Mouse (Mus musculus): ENCODE measurements around the gene Gm20388. TPM values are rescaled to one million over a fixed set of nuclear protein-coding genes. Genes with fewer than 3 reads are reported as not detected.

Gene Gm20388
- polyA plus RNA-seq, 1 experiment from 2014 or later = 7.4 TPM

DNA sequence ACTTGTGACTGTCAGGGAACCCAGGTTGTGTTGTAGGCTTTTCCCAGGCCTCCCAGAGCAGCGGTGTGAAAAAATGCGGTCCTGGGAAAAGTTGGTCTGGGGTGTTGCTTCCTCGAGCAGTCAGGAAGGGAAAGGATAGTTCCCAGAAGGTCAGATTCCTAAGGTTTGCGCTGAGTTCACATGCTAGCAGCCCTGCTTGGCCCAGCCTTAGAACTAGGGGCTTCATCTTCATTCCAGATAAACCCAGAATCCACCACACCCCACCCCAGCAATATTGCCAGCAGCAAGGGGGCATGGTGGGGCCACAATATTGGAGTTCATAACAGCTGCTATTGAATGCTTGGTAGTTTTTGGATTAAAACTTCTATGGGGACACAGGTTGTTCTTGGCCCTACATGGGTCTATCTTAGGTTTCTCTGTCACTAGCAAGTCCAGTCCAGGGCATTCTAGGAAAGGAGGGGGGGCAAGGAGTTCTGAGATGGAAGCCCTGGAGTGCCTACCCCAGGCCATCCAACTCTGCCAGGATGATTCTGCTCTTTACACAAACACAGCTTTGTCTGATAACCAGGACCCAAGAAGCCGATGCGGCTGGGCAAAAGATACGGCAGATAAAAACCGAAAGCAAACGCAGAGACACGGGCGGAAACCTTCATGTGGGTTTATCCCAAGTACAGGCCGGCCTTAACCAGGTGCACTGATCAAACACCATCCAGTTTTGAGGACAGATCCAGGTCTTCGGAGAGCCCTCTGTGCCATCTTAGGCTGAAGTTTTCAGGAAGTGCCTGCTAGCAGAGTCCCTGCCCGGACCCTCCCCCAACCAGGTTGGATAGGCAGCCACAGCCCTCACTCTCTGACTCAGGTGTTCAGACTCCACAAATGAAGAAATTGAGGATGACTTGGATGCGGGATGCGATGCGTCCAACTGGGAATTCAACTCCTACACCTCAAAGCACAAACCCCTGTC lies 1210.1 kb downstream of the Gm20388 start:
- 16% methylated on average over 17 of the region's 17 CpGs for WGBS
- peaks cover 68% of the 10 kb centered on the region for H3K27me3 ChIP-seq
- peaks cover 19% of the 10 kb centered on the region for H3K36me3 ChIP-seq
- ATAC-seq (replicated peaks; ENCODE audit: low FRiP score) = no peak
- peak overlapping the region; percentile 98 for H3K27ac ChIP-seq
- peak overlapping the region; percentile 93 for H3K9ac ChIP-seq
- peaks cover 72% of the 10 kb centered on the region for H3K4me1 ChIP-seq
- H3K9me3 ChIP-seq (replicated peaks) = no peaks in the 10 kb centered on the region
- H3K4me2 ChIP-seq = peak overlapping the region; percentile 82
- H3K4me3 ChIP-seq (replicated peaks) = peak overlapping the region; percentile 88

- Histone ChIP-seq H3K27me3 (peaks cover 70% of the 10 kb centered on the region), H3K27ac (peak overlapping the region; percentile 98), H3K4me3 (replicated peaks) (peak overlapping the region; percentile 88), H3K9ac (peak overlapping the region; percentile 93), H3K4me1 (peaks cover 74% of the 10 kb centered on the region), H3K9me3 (replicated peaks) (no peaks in the 10 kb centered on the region), H3K4me2 (peak overlapping the region; percentile 82), H3K36me3 (peaks cover 19% of the 10 kb centered on the region)
- no peak for ATAC-seq (replicated peaks; ENCODE audit: low FRiP score)
- 31% methylated on average over 8 of the region's 8 CpGs for WGBS
These were observed 1211.1 kb downstream of the Gm20388 start for GRCm38 (mm10) chr8:121121704-121122103.

DNA sequence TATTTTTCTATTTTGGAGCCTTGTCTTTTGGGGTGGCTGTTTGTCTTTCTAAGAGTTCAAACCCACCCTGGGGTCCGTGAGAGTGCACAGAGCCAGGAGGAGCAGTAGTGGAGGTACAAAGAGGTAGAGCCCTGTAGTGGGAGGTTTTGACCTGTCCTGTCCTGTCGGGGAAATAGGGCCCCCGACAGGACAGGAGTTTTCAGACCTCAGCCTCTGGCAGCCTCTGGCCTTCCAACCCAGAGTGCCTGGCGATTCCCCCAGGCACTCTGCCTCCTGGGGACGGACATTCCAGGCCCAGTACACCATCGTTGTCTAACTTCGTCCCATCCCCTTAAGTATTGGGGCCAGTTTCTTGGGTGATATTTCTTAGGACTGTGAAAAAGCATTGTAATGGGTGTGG lies 1211.7 kb downstream of the Gm20388 start:
- peak overlapping the region; percentile 82 for H3K4me2 ChIP-seq
- H3K4me3 ChIP-seq (replicated peaks) = peak overlapping the region; percentile 88
- H3K27ac ChIP-seq = peak overlapping the region; percentile 98
- 34% methylated on average over 7 of the region's 7 CpGs for WGBS
- H3K9me3 ChIP-seq (replicated peaks) = no peaks in the 10 kb centered on the region
- 0 out of 2 replicates have a peak overlapping the region, but pooled peaks have one; percentile 93 for H3K9ac ChIP-seq
- no peak for ATAC-seq (replicated peaks; ENCODE audit: low FRiP score)
- peaks cover 74% of the 10 kb centered on the region for H3K4me1 ChIP-seq
- peaks cover 70% of the 10 kb centered on the region for H3K27me3 ChIP-seq
- peaks cover 19% of the 10 kb centered on the region for H3K36me3 ChIP-seq

DNA sequence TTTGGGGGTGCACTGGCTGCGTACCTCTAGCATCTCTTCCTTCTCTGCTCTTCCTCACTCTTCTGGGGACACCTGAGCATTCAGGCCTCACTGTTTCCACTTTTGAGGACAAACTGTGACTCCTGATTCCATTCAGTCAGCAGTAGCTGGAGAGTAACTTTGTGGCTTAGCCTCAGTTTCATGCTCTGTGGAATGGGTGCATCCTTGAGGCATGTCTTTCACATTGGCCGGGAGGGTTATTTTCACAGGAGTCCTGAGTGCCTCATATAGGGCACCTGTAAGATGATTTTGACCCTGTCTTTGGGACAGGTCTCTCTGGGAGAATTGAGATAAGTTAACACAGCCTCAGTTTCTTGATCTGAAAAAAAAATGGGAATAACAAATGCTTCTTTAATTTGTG lies 1212.5 kb downstream of the Gm20388 start:
- ATAC-seq (replicated peaks; ENCODE audit: low FRiP score) = no peak
- peak overlapping the region; percentile 98; the same call in 1 of the 2 replicates for H3K27ac ChIP-seq
- peaks cover 19% of the 10 kb centered on the region for H3K36me3 ChIP-seq
- H3K9ac ChIP-seq = 0 out of 2 replicates have a peak overlapping the region, but pooled peaks have one; percentile 93
- peak overlapping the region; percentile 82 for H3K4me2 ChIP-seq
- peaks cover 72% of the 10 kb centered on the region for H3K27me3 ChIP-seq
- no peaks in the 10 kb centered on the region for H3K9me3 ChIP-seq (replicated peaks)
- H3K4me1 ChIP-seq = peaks cover 76% of the 10 kb centered on the region
- H3K4me3 ChIP-seq (replicated peaks) = no peak overlapping the region
- WGBS = 72% methylated on average over 2 of the region's 2 CpGs

GRCm38 (mm10) chr8:121124547-121125239 lies 1214.1 kb downstream of the Gm20388 start:
- peak overlapping the region; percentile 64 for H3K4me2 ChIP-seq
- H3K27ac ChIP-seq = peak overlapping the region; percentile 90
- peaks cover 89% of the 10 kb centered on the region for H3K4me1 ChIP-seq
- H3K4me3 ChIP-seq (replicated peaks) = peak overlapping the region; percentile 43
- H3K9ac ChIP-seq = 0 out of 2 replicates have a peak overlapping the region, but pooled peaks have one; percentile 21
- peaks cover 19% of the 10 kb centered on the region for H3K36me3 ChIP-seq
- H3K9me3 ChIP-seq (replicated peaks) = no peaks in the 10 kb centered on the region
- peaks cover 85% of the 10 kb centered on the region for H3K27me3 ChIP-seq
- peak; percentile 66 for ATAC-seq (replicated peaks; ENCODE audit: low FRiP score)
- 2% methylated on average over 17 of the region's 17 CpGs for WGBS

DNA sequence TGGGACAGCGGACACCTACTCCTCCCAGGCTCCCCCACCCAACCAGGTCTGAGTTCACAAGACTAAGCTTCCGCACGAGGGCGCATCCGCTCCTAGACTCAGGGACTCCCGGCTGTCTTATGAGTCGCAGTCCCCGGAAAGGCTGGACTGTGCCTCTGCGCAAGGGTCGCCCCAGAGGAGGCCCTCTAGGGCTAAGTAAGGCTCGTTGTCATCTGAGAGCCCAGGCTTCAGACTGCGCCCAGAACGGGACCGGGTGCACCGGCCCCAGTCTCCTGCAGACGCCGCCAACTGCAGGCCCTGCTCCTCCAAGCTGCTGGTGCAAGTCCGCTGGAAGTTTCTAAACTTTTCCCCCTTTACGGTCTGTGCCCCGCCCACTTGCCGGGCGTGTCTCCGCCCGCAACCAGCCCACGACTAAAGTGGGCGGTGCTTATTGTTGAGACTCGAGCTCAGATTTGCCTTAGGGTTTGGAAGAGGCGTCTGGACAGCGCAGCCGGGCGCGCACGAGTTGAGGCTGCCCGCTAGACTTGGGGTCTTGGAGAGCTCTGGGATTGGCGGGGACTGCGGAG lies 1214.8 kb downstream of the Gm20388 start:
- Histone ChIP-seq H3K9me3 (replicated peaks) (no peaks in the 10 kb centered on the region), H3K4me1 (peaks cover 91% of the 10 kb centered on the region), H3K27ac (peak overlapping the region; percentile 90), H3K4me2 (peak overlapping the region; percentile 64), H3K4me3 (replicated peaks) (peak overlapping the region; percentile 43), H3K27me3 (peaks cover 88% of the 10 kb centered on the region), H3K36me3 (peaks cover 19% of the 10 kb centered on the region), H3K9ac (peak overlapping the region; percentile 31)
- ATAC-seq (replicated peaks; ENCODE audit: low FRiP score) = peak; percentile 85
- WGBS = under 1% methylated on average over 35 of the region's 36 CpGs

DNA sequence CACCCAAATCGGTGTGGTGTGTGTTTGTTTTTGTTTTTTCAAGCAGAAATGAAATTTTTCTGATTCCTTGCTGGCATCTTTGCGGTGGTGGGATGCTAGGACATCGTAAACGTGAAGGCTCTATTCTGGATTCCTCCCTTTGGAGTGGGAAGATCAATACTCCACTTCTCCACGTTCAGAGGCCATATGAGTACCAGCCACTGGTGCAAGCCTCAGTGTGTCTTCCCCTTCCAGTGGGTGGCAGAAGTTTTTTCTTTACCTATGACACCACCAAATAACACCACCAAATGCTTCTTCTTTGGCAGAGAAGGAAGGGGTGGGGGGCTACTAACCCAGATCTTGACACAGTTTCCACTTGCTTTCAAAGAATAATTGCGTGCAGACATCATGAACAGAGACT lies 1215.5 kb downstream of the Gm20388 start:
- no peaks in the 10 kb centered on the region for H3K9me3 ChIP-seq (replicated peaks)
- H3K27me3 ChIP-seq = peaks cover 85% of the 10 kb centered on the region
- H3K4me1 ChIP-seq = peaks cover 89% of the 10 kb centered on the region
- ATAC-seq (replicated peaks; ENCODE audit: low FRiP score) = no peak
- peak overlapping the region; percentile 31; the same call in 1 of the 2 replicates for H3K9ac ChIP-seq
- peaks cover 19% of the 10 kb centered on the region for H3K36me3 ChIP-seq
- peak overlapping the region; percentile 90 for H3K27ac ChIP-seq
- peak overlapping the region; percentile 43 for H3K4me3 ChIP-seq (replicated peaks)
- peak overlapping the region; percentile 64 for H3K4me2 ChIP-seq
- WGBS = 18% methylated on average over 6 of the region's 6 CpGs

DNA sequence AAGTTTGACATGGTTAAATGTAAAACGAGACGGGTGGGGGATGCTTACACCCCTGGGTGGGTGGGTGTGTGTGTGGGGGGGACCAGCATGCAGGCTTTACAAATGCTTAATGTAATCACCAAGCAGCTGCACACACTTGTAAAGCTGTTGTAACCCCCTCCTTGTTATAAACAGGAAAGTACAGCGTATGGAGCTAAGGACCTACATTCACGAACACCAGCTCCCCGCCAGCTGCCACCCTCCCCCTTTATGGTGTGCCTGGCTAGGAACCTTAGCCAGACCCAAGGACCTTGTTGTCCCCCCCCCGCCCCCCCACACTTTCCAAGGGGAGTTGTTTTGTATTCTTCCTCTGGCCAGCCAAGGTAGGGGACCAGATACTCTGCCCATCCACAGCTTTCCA lies 1216.1 kb downstream of the Gm20388 start:
- H3K9me3 ChIP-seq (replicated peaks) = no peaks in the 10 kb centered on the region
- H3K4me3 ChIP-seq (replicated peaks) = peak overlapping the region; percentile 43
- peak overlapping the region; percentile 70 for H3K27ac ChIP-seq
- WGBS = 27% methylated on average over 6 of the region's 6 CpGs
- peaks cover 19% of the 10 kb centered on the region for H3K36me3 ChIP-seq
- no peak overlapping the region for H3K9ac ChIP-seq
- peak overlapping the region; percentile 64 for H3K4me2 ChIP-seq
- ATAC-seq (replicated peaks; ENCODE audit: low FRiP score) = no peak
- H3K27me3 ChIP-seq = peaks cover 84% of the 10 kb centered on the region
- H3K4me1 ChIP-seq = peaks cover 84% of the 10 kb centered on the region

- Histone ChIP-seq H3K4me2 (peak overlapping the region; percentile 64), H3K27me3 (peaks cover 78% of the 10 kb centered on the region), H3K9me3 (replicated peaks) (no peaks in the 10 kb centered on the region), H3K27ac (peak overlapping the region; percentile 70), H3K9ac (no peak overlapping the region; the same call in 1 of the 2 replicates), H3K36me3 (peaks cover 13% of the 10 kb centered on the region), H3K4me3 (replicated peaks) (peak overlapping the region; percentile 43), H3K4me1 (peaks cover 78% of the 10 kb centered on the region)
- ATAC-seq (replicated peaks; ENCODE audit: low FRiP score) = no peak
- 21% methylated on average over 11 of the region's 11 CpGs for WGBS
These were observed 1216.7 kb downstream of the Gm20388 start for GRCm38 (mm10) chr8:121127291-121127701.

DNA sequence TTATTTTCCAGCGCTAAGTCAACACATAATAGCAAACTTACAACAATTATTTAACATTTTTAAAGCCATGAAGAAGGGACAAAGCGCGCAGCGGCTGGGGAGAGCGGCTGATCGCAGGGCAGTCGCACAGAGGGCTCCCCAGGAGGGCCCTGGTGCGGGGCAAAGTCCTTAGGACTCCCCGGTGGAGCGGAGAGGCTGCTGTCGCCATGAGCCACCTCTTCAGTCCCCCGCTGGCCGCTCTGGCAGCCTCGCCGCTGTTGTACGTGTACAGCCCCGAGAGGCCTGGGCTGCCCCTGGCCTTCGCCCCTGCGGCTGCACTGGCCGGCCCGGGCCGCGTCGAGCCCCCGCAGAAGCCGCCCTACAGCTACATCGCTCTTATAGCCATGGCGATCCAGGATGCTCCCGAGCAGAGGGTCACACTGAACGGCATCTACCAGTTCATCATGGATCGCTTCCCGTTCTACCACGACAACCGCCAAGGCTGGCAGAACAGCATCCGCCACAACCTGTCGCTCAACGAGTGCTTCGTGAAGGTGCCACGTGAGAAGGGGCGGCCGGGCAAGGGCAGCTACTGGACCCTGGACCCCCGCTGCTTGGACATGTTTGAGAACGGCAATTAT lies 1217.2 kb downstream of the Gm20388 start, which contains the start of gene Foxl1:
Gene Foxl1, plus strand, starts transcription at position 185 of the 620 bp plus-strand sequence.
- H3K9me3 ChIP-seq (replicated peaks) = no peaks in the 10 kb centered on the region
- peak within 1 kb of the TSS; percentile 53 for H3K9ac ChIP-seq
- no peak for ATAC-seq (replicated peaks; ENCODE audit: low FRiP score)
- peaks cover 73% of the 10 kb centered on the region for H3K4me1 ChIP-seq
- 4% methylated on average over 41 of the region's 43 CpGs for WGBS
- H3K36me3 ChIP-seq = peaks cover 7% of the 10 kb centered on the region
- H3K27me3 ChIP-seq = peaks cover 72% of the 10 kb centered on the region
- H3K4me3 ChIP-seq (replicated peaks) = peak within 1 kb of the TSS; percentile 43
- peak within 1 kb of the TSS; percentile 64 for H3K4me2 ChIP-seq
- H3K27ac ChIP-seq = peak within 1 kb of the TSS; percentile 90
